Comparison of ENCODE assay signal across 29 mouse cellular contexts in the genomic region with DNA sequence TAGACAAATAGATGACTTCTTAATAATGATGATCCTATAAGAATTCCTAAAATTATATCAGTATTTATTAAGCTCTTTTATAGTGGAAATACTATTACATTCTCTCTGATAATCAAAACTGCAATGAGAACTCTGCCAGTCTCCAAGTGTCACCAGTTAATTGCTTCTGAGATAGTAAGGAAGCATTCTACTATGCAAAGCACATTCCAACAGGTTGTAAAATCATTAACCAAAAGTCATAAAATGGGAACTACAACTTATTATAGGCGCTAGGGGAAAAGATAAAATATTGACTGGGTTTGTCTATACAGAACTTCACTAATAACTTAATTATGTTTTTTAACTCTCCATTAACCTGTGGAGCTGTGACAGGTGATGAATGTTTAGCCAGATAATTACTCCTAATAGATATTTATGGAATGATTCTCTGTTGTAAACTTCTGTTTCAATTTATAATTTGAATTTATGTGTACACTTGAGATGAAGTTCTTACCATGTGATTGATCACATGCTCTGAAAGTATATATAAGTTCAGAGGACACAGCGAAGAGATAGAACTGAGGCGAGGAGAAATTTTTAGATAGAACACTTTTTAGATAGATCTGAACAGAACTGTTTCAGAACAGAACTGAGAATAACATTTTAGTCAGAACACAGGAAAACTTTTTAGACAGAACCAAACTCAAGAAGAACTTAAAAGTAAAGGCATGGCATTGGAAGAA. TPM values are rescaled to one million over a fixed set of nuclear protein-coding genes. Genes with fewer than 3 reads are reported as not detected.
DNase-seq lines count a peak whose midpoint lies in the region; ATAC-seq and TF ChIP-seq lines count a peak whose summit lies in the region.
"Had no signal": no experiment of that assay in that cellular context is flagged by ENCODE, and none has a peak within 500 bp of the region (broad histone marks: within the 10 kb centered on the region; RNA-seq: fewer than 3 reads in every experiment).

No protein-coding gene starts in this region.

- H3K4me2 ChIP-seq in intestine, embryonic 14.5 days (ENCODE audit: low read length): no peak overlapping the region
- no peak overlapping the region for H3K4me2 ChIP-seq in intestine, embryonic 15.5 days (replicated peaks)
- H3K4me2 ChIP-seq in intestine, embryonic 16.5 days (ENCODE audit: low read depth, low read length): no peak overlapping the region
- no peak overlapping the region for H3K4me2 ChIP-seq in intestine, postnatal 0 days (replicated peaks; ENCODE audit: low read depth)
- H3K4me2 ChIP-seq in hindbrain, embryonic 13.5 days: no peak overlapping the region

- no peaks in the 10 kb centered on the region for H3K4me1 ChIP-seq in intestine, embryonic 14.5 days (replicated peaks; ENCODE audit: control insufficient read depth, insufficient read depth, low read length)
- H3K4me1 ChIP-seq in intestine, embryonic 15.5 days (replicated peaks): no peaks in the 10 kb centered on the region
- no peaks in the 10 kb centered on the region for H3K4me1 ChIP-seq in intestine, embryonic 16.5 days (ENCODE audit: control insufficient read depth, insufficient read depth, low read length)
- no peaks in the 10 kb centered on the region for H3K4me1 ChIP-seq in intestine, postnatal 0 days (replicated peaks; ENCODE audit: control insufficient read depth, insufficient read depth, low read length)
- no peaks in the 10 kb centered on the region for H3K4me1 ChIP-seq in hindbrain, embryonic 13.5 days (replicated peaks)

- H3K4me3 ChIP-seq in intestine, embryonic 14.5 days (ENCODE audit: low read depth, low read length): no peak overlapping the region
- no peak overlapping the region for H3K4me3 ChIP-seq in intestine, embryonic 15.5 days (replicated peaks)
- no peak overlapping the region for H3K4me3 ChIP-seq in intestine, embryonic 16.5 days (ENCODE audit: low read length)
- H3K4me3 ChIP-seq in intestine, postnatal 0 days (ENCODE audit: low read depth, low read length): no peak overlapping the region
- no peak overlapping the region for H3K4me3 ChIP-seq in hindbrain, embryonic 13.5 days

- H3K36me3 ChIP-seq in intestine, embryonic 14.5 days (ENCODE audit: control insufficient read depth, insufficient read depth, low read length): no peaks in the 10 kb centered on the region
- no peaks in the 10 kb centered on the region for H3K36me3 ChIP-seq in intestine, embryonic 15.5 days
- no peaks in the 10 kb centered on the region for H3K36me3 ChIP-seq in intestine, embryonic 16.5 days (ENCODE audit: control insufficient read depth, insufficient read depth, low read length)
- H3K36me3 ChIP-seq in intestine, postnatal 0 days (ENCODE audit: control insufficient read depth, insufficient read depth): 0 out of 2 replicates have a peak, but pooled peaks cover under 1% of the 10 kb centered on the region
- H3K36me3 ChIP-seq in hindbrain, embryonic 13.5 days: no peaks in the 10 kb centered on the region
- H3K36me3 ChIP-seq: G1E had no signal

- no peak overlapping the region for H3K27ac ChIP-seq in intestine, embryonic 14.5 days (ENCODE audit: low read depth)
- H3K27ac ChIP-seq in intestine, embryonic 15.5 days: no peak overlapping the region
- H3K27ac ChIP-seq in intestine, embryonic 16.5 days (ENCODE audit: low read length): no peak overlapping the region
- no peak overlapping the region for H3K27ac ChIP-seq in intestine, postnatal 0 days (ENCODE audit: low read depth, low read length)
- no peak overlapping the region for H3K27ac ChIP-seq in hindbrain, embryonic 13.5 days

- H3K27me3 ChIP-seq in intestine, embryonic 14.5 days (replicated peaks; ENCODE audit: control insufficient read depth, insufficient read depth, low read length): no peaks in the 10 kb centered on the region
- H3K27me3 ChIP-seq in intestine, embryonic 15.5 days (replicated peaks): no peaks in the 10 kb centered on the region
- H3K27me3 ChIP-seq in intestine, embryonic 16.5 days (replicated peaks; ENCODE audit: control insufficient read depth, insufficient read depth, low read length): no peaks in the 10 kb centered on the region
- no peaks in the 10 kb centered on the region for H3K27me3 ChIP-seq in intestine, postnatal 0 days (replicated peaks; ENCODE audit: control insufficient read depth, insufficient read depth, low read length)
- no peaks in the 10 kb centered on the region for H3K27me3 ChIP-seq in hindbrain, embryonic 13.5 days

- ATAC-seq in intestine, embryonic 14.5 days (replicated peaks; ENCODE audit: low FRiP score, low TSS enrichment, low read depth): peak; percentile 74
- peak; percentile 93 for ATAC-seq in intestine, embryonic 15.5 days
- peak; percentile 96 for ATAC-seq in intestine, embryonic 16.5 days
- peak; percentile 85 for ATAC-seq in intestine, postnatal 0 days
- no peak for ATAC-seq in hindbrain, embryonic 13.5 days (ENCODE audit: low FRiP score)
- ATAC-seq: activated CD4-positive, CD25-positive, alpha-beta regulatory T cell, adult 4 months; CD4-positive, CD25-positive, alpha-beta regulatory T cell, adult 4 months; Patski had no signal

- DNase-seq in intestine, embryonic 14.5 days (ENCODE audit: low spot score): no peak
- no peak for DNase-seq in urinary bladder, adult 18-20 months (ENCODE audit: low spot score in 2 of 2)
- DNase-seq in layer of hippocampus, postnatal 36 days: no peak
- no peak for DNase-seq in Muller cell, postnatal 12 days (ENCODE audit: inconsistent ontology term)
- DNase-seq: adrenal gland, adult 2 months; adrenal gland, adult 8-10 months; adrenal gland, postnatal 10 days; adrenal gland, postnatal 14 days; adrenal gland, postnatal 25 days; adrenal gland, postnatal 36 days; B cell, adult 2 months; cerebellum, adult 11 months; cerebellum, adult 11-12 months; cerebellum, adult 18-20 months had no signal

- no peak for TF ChIP-seq CTCF in intestine, postnatal 0 days (IDR thresholded peaks at IDR 0.05; ENCODE audit: low read depth)

- 48% methylated on average over 3 of the region's 3 CpGs for WGBS in intestine, embryonic 14.5 days
- WGBS in intestine, embryonic 15.5 days: 41% methylated on average over 3 of the region's 3 CpGs
- 43% methylated on average over 3 of the region's 3 CpGs for WGBS in intestine, embryonic 16.5 days
- 29% methylated on average over 3 of the region's 3 CpGs for WGBS in intestine, postnatal 0 days
- WGBS in hindbrain, embryonic 13.5 days: 88% methylated on average over 3 of the region's 3 CpGs

- H3K9me3 ChIP-seq in intestine, embryonic 14.5 days (ENCODE audit: control insufficient read depth, low read length): no peaks in the 10 kb centered on the region
- H3K9me3 ChIP-seq in intestine, embryonic 15.5 days: no peaks in the 10 kb centered on the region
- H3K9me3 ChIP-seq in intestine, embryonic 16.5 days (ENCODE audit: control insufficient read depth, low read length): no peaks in the 10 kb centered on the region
- no peaks in the 10 kb centered on the region for H3K9me3 ChIP-seq in intestine, postnatal 0 days (ENCODE audit: control insufficient read depth)
- no peaks in the 10 kb centered on the region for H3K9me3 ChIP-seq in hindbrain, embryonic 13.5 days

- no peak overlapping the region for H3K9ac ChIP-seq in intestine, embryonic 14.5 days (ENCODE audit: low read length)
- no peak overlapping the region for H3K9ac ChIP-seq in intestine, embryonic 15.5 days
- no peak overlapping the region for H3K9ac ChIP-seq in intestine, embryonic 16.5 days (ENCODE audit: low read depth, low read length)
- H3K9ac ChIP-seq in intestine, postnatal 0 days (ENCODE audit: low read depth, low read length): no peak overlapping the region
- H3K9ac ChIP-seq in hindbrain, embryonic 13.5 days: no peak overlapping the region

RNA-seq across cellular contexts. Expression of gene Gm438, which starts 3.7 kb away (rescaled TPM):
- polyA plus RNA-seq in intestine, embryonic 14.5 days (2014; fragmentation: Nextera tagmentation; extraction: Ambion mirVana): not detected in 2 replicates
- polyA plus RNA-seq in intestine, embryonic 15.5 days (2015; fragmentation: Nextera tagmentation; extraction: Ambion mirVana): 0.10 TPM in 1 of 2 replicates, not detected in the other
- 0.45 and 0.61 TPM in 2 replicates for polyA plus RNA-seq in intestine, embryonic 16.5 days (2015; fragmentation: Nextera tagmentation; extraction: Ambion mirVana)
- polyA plus RNA-seq in intestine, postnatal 0 days (2015; fragmentation: Nextera tagmentation; extraction: Ambion mirVana): 2.5 and 3.2 TPM in 2 replicates
- not detected for total RNA-seq in layer of hippocampus, postnatal 36 days (2021)
- polyA plus RNA-seq in hindbrain, embryonic 13.5 days (2015; fragmentation: Nextera tagmentation; extraction: Ambion mirVana): not detected in 2 replicates
- total RNA-seq: adrenal gland, adult 18-20 months; adrenal gland, adult 2 months; adrenal gland, adult 8-10 months; adrenal gland, postnatal 10 days; adrenal gland, postnatal 14 days; adrenal gland, postnatal 25 days; adrenal gland, postnatal 36 days; adrenal gland, postnatal 4 days; CH12.LX; ES-E14; MEL had no signal
- polyA plus RNA-seq: activated CD4-positive, CD25-positive, alpha-beta regulatory T cell, adult 4 months; adrenal gland, adult 2 months; brain, embryonic 14.5 days; C2C12; CD4-positive, CD25-positive, alpha-beta regulatory T cell, adult 4 months; G1E; Patski had no signal
